Mouse (Mus musculus) MEL (cell line): ENCODE measurements at regions not wholly inside any gene's neighbourhood (a gene's known extent, or its start where the extent isn't known, plus 50 kb on each side); places are given as distances from the start of the nearest gene placed in this dataset.

ENCODE experiments used
- DNase-seq: peaks from one replicate; pipeline ENCODE4 v3.0.0; 2011; ENCODE audit warnings: low read depth, low spot score
- H3K27ac ChIP-seq: 2 replicates; pipeline ENCODE4 v1.5.1; 2012; ENCODE audit warnings: low read depth, mild to moderate bottlenecking, control low read depth, low read length, moderate library complexity; ENCODE audit not compliant: control insufficient read depth
- H3K27me3 ChIP-seq, 2 experiments: fragments of 150-350 bp in 1 of 2; sonication (generic) in 1 of 2; 2 replicates each; pipeline ENCODE4 v1.6.1; 2012; ENCODE audit warnings: low read length in 2 of 2, mild to moderate bottlenecking in 2 of 2, improper control_type of control experiment in 1 of 2, moderate library complexity in 1 of 2; ENCODE audit not compliant: insufficient read depth in 2 of 2, control insufficient read depth in 1 of 2
- H3K36me3 ChIP-seq, 2 experiments: 2 replicates each; pipeline ENCODE4 v1.6.1; 2012 to 2014; ENCODE audit warnings: low read length in 2 of 2, improper control_type of control experiment in 1 of 2, inconsistent platforms in 1 of 2, mild to moderate bottlenecking in 1 of 2; ENCODE audit not compliant: insufficient read depth in 2 of 2, control insufficient read depth in 1 of 2
- H3K4me1 ChIP-seq, 2 experiments: fragments of 150-350 bp in 1 of 2; sonication (generic) in 1 of 2; 2 replicates each; pipeline ENCODE4 v1.6.1; 2012; ENCODE audit warnings: low read length in 2 of 2, improper control_type of control experiment in 1 of 2, mild to moderate bottlenecking in 1 of 2; ENCODE audit not compliant: insufficient read depth in 2 of 2, control insufficient read depth in 1 of 2
- H3K4me3 ChIP-seq, 2 experiments: fragments of 150-350 bp in 1 of 2; sonication (generic) in 1 of 2; 2 replicates each; pipeline ENCODE4 v1.5.1; 2012; ENCODE audit warnings: low read depth in 2 of 2, low read length in 2 of 2, mild to moderate bottlenecking in 2 of 2, moderate library complexity in 2 of 2, control low read depth in 1 of 2, improper control_type of control experiment in 1 of 2; ENCODE audit not compliant: control insufficient read depth in 1 of 2, insufficient read depth in 1 of 2
- H3K79me2 ChIP-seq: 2 replicates; pipeline ENCODE4 v1.6.1; 2012; ENCODE audit warnings: mild to moderate bottlenecking, low read length, moderate library complexity; ENCODE audit not compliant: control insufficient read depth, poor library complexity, insufficient read depth
- H3K9ac ChIP-seq: 2 replicates; pipeline ENCODE4 v1.6.1; 2012; ENCODE audit warnings: low read depth, mild to moderate bottlenecking, control low read depth, low read length, moderate library complexity; ENCODE audit not compliant: control insufficient read depth, poor library complexity, severe bottlenecking
- H3K9me3 ChIP-seq: fragments of 150-350 bp; sonication (generic); replicated peaks from 2 replicates; pipeline ENCODE4 v1.6.1; 2012; ENCODE audit warnings: mild to moderate bottlenecking, low read length, improper control_type of control experiment, moderate library complexity; ENCODE audit not compliant: insufficient read depth
- MAFK ChIP-seq: IDR thresholded peaks from 2 replicates; pipeline ENCODE4 v1.6.1; 2011; ENCODE audit warnings: low read depth, mild to moderate bottlenecking, low read length, improper control_type of control experiment, borderline replicate concordance
- POLR2AphosphoS2 ChIP-seq: IDR thresholded peaks from 2 replicates; pipeline ENCODE4 v1.6.1; 2011; ENCODE audit warnings: low read length, improper control_type of control experiment

DNA sequence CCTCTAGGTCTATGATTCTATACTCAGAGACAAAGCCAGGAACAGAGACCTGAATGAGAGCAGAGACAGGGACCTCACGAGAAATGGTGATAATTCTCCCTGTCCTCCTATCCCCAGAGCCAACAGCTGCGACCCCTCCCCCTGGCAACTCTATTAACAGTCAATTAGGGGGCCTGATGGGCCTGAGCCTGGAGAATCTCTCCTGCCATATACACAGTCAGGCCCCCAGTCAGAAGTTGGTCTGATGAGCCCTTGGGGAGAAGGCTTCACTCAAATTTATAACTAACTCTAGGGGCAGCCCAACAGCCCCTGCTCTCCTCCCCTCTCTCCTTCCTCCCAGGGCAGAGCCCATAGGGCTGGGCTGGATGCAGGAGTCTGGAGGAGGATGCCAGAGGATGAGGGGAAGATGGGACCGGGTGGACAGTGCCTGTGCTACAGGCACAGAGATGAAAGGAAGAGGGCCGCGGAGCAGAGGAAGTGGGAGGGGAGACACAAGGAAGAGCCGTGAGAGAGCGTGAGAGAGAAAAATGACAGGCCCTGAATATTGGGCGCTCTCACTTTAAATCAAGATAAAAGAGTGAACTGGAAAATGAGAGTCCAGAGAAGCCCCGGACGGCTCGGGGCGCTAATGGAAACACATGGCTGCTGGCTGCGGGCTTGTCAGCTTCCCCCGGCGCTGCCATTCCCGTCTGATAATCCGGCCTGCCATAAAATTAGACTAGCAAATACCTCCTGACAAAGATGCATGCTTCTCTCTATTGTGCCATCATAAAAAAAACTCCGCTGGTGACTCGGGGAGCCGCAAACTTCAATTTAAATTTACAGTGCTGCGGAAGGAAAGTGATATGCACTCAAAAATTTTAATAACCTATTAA lies 57.2 kb upstream of the Pax2 start:
- H3K27ac ChIP-seq = no peak overlapping the region
- no peaks in the 10 kb centered on the region for H3K36me3 ChIP-seq
- H3K4me1 ChIP-seq = no peaks in the 10 kb centered on the region
- H3K9ac ChIP-seq = no peak overlapping the region
- TF ChIP-seq MAFK (no peak), POLR2AphosphoS2 (no peak)
- no peaks in the 10 kb centered on the region for H3K9me3 ChIP-seq
- no peaks in the 10 kb centered on the region for H3K79me2 ChIP-seq
- no peak overlapping the region for H3K4me3 ChIP-seq
- DNase-seq = no peak
- no peaks in the 10 kb centered on the region for H3K27me3 ChIP-seq
